Mouse (Mus musculus) forebrain, postnatal 0 days (tissue): ENCODE results near the gene Desi1. TPM values are rescaled to one million over a fixed set of nuclear protein-coding genes. Genes with fewer than 3 reads are reported as not detected.

Experiments
- ATAC-seq: fragments of 200-750 bp; cut with Nextera tagmentation; 2 replicates; pipeline ENCODE4 v1.8.0; 2017; ENCODE audit warnings: mild to moderate bottlenecking, moderate library complexity
- DNase-seq: peaks from one replicate; pipeline ENCODE4 v3.0.0-alpha.2; 2015
- H3K27ac ChIP-seq: fragments of 300-500 bp; sonication (generic); 2 replicates; pipeline ENCODE4 v1.5.1; 2014; ENCODE audit warnings: low read depth, mild to moderate bottlenecking, antibody characterized with exemption, low read length, moderate library complexity, mixed read lengths
- H3K27me3 ChIP-seq: fragments of 300-500 bp; sonication (generic); 2 replicates; pipeline ENCODE4 v1.6.1; 2014; ENCODE audit warnings: mild to moderate bottlenecking, low read length, mixed read lengths; ENCODE audit not compliant: insufficient read depth
- H3K36me3 ChIP-seq: fragments of 300-500 bp; sonication (generic); 2 replicates; pipeline ENCODE4 v1.6.1; 2014; ENCODE audit warnings: mild to moderate bottlenecking, moderate library complexity; ENCODE audit not compliant: insufficient read depth
- H3K4me1 ChIP-seq: fragments of 300-500 bp; sonication (generic); 2 replicates; pipeline ENCODE4 v1.6.1; 2014; ENCODE audit warnings: antibody characterized with exemption; ENCODE audit not compliant: insufficient read depth
- H3K4me2 ChIP-seq: fragments of 300-500 bp; sonication (generic); 2 replicates; pipeline ENCODE4 v1.6.1; 2014; ENCODE audit warnings: low read depth, mild to moderate bottlenecking, moderate library complexity
- H3K4me3 ChIP-seq: fragments of 300-500 bp; sonication (generic); 2 replicates; pipeline ENCODE4 v1.5.1; 2014; ENCODE audit warnings: low read depth, low read length, mixed read lengths
- H3K9ac ChIP-seq: fragments of 300-500 bp; sonication (generic); 2 replicates; pipeline ENCODE4 v1.6.1; 2014; ENCODE audit warnings: mild to moderate bottlenecking
- H3K9me3 ChIP-seq: fragments of 300-500 bp; sonication (generic); 2 replicates; pipeline ENCODE4 v1.6.1; 2016; ENCODE audit warnings: low read length
- CTCF ChIP-seq: sonication (generic); IDR thresholded peaks from 2 replicates; pipeline ENCODE4 v1.5.1; 2016; ENCODE audit warnings: antibody characterized with exemption, control low read depth, low read depth
- WGBS: fragments of 180-500 bp; shearing (Covaris S2); extraction: QIAGEN DNeasy Blood & Tissue Kit; methylation state at CpG from one replicate; pipeline ENCODE4 v1.1.7; 2014; 5-methylcytosine and 5-hydroxymethylcytosine counted together
- polyA plus RNA-seq: library from polyadenylated mRNA; unstranded; fragments of >200 nt; fragmentation: Nextera tagmentation; extraction: Ambion mirVana; gene quantifications from 2 replicates; pipeline ENCODE4 v1.2.1, GENCODE M21; 2015
- total RNA-seq: library from RNA; depleted of rRNA; stranded (reverse); fragments of >200 nt; gene quantifications from 2 replicates; pipeline ENCODE4 v1.2.3, GENCODE M21; 2014

Desi1 gene
- total and polyA plus RNA-seq, 2 experiments from 2014 or later, result 21.2 to 40.1 TPM

DNA sequence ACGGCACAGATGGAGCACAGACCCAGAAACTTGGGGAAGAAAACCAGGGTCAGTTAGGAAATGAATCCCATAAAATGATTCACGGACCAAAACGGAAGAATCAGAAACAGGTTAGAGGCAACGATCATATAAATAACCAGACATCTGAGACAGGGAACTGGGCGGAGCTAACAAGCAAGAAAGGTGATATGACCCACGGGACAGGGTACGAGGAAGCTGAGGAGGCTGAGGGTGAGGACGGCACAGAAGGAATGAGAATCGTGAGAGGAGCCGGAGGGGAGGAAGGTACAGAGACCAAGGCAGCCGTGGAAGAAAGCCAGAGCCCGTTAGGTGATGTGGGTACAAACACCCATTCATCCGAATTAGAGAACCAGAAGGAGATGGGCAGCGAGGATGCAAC, 30.2 kb upstream of the Desi1 start:
- ATAC-seq, result no peak
- no peaks in the 10 kb centered on the region for H3K36me3 ChIP-seq
- no peaks in the 10 kb centered on the region for H3K9me3 ChIP-seq
- H3K27me3 ChIP-seq, result peaks cover 8% of the 10 kb centered on the region
- TF ChIP-seq CTCF, result no peak
- no peaks in the 10 kb centered on the region for H3K4me1 ChIP-seq
- DNase-seq, result no peak
- no peak overlapping the region for H3K27ac ChIP-seq
- 71% methylated on average over 14 of the region's 14 CpGs for WGBS
- H3K4me3 ChIP-seq, result no peak overlapping the region
- no peak overlapping the region for H3K4me2 ChIP-seq
- no peak overlapping the region for H3K9ac ChIP-seq

- no peaks in the 10 kb centered on the region; the same call in 1 of the 2 replicates for H3K27me3 ChIP-seq
- H3K9ac ChIP-seq, result no peak within 1 kb of the TSS
- no peaks in the 10 kb centered on the region for H3K9me3 ChIP-seq
- DNase-seq (no peak), ATAC-seq (no peak)
- H3K27ac ChIP-seq, result no peak within 1 kb of the TSS
- no peak for TF ChIP-seq CTCF
- H3K36me3 ChIP-seq, result no peaks in the 10 kb centered on the region
- no peak within 1 kb of the TSS for H3K4me3 ChIP-seq
- H3K4me1 ChIP-seq, result no peaks in the 10 kb centered on the region
- WGBS, result 69% methylated on average over 1 of the region's 1 CpGs
- no peak within 1 kb of the TSS for H3K4me2 ChIP-seq
Measured at GRCm38 (mm10) chr15:82058719-82059201, 25.1 kb upstream of the Desi1 start, which contains the start of gene 4930407I10Rik. TSS of gene 4930407I10Rik (plus strand) at chr15:82059151.

DNA sequence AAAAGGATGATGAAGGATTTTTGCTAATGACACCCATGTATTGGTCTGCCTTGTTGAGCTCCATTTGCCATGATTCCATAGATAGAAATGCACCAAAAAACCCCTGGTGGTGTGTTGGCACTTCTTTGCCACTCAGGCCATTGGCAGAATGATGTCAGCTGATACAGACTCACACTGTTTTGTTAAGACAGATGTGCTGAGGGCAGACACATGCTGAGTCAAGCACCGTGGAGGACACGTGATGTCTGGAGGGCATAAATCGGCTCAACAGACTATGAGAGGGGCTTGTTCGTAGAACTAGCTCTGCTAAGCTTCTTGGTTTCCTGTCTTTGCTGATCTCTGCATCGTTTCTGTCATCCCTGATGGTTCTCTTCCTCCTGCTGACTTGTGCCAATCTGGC, 18.9 kb upstream of the Desi1 start:
- Histone ChIP-seq H3K36me3 (no peaks in the 10 kb centered on the region), H3K4me3 (no peak overlapping the region), H3K27ac (no peak overlapping the region), H3K9me3 (no peaks in the 10 kb centered on the region), H3K9ac (no peak overlapping the region), H3K27me3 (no peaks in the 10 kb centered on the region), H3K4me1 (no peaks in the 10 kb centered on the region), H3K4me2 (no peak overlapping the region)
- 74% methylated on average over 5 of the region's 5 CpGs for WGBS
- ATAC-seq (no peak), DNase-seq (no peak)
- no peak for TF ChIP-seq CTCF

DNA sequence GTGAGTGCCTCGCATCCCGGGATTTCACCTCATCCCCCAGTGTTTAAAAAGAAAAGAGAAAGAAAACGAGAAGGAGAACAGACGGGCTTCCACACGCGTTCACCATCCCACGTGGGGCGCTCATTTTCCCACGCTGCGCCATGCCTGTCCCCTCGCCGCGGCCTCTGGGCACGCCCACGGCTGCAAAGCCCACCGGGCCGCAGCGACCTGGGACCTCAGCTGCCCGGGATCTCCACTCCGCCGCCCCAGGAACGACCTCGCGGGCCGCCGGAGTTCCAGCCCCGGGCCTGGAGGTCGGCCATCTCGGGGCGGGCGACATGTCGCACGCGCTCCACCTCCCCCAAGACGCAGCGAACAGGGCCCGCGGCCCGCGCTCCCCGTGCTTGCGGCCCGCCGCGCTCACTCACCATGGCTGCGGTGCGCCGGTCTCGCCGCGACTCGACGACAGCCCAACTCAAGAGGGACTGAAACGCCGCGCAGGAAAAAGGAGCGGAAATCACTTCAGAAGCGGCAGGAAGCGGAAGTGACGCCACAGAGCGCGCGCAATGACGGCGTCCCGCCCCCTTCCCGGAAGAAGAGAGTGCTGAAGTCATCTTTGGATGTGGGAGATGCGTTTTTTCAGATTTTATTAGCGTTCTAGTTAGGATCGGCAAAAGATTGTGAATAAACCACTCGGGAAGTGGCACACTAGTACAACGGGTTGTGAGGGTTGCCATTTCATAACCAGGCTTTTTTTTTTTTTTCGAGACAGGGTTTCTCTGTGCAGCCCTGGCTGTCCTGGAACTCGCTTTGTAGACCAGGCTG, 13.6 kb upstream of the Desi1 start, which contains the start of gene Snu13:
Gene Snu13 (minus strand): TSS at position 519 of the 804 bp plus-strand sequence.
- no peaks in the 10 kb centered on the region for H3K9me3 ChIP-seq
- peaks cover 12% of the 10 kb centered on the region; the same call in 1 of the 2 replicates for H3K36me3 ChIP-seq
- no peak for TF ChIP-seq CTCF
- DNase-seq, result peak; percentile 95
- peak within 1 kb of the TSS; percentile 91 for H3K9ac ChIP-seq
- H3K27ac ChIP-seq, result peak within 1 kb of the TSS; percentile 93
- H3K27me3 ChIP-seq, result no peaks in the 10 kb centered on the region
- WGBS, result 2% methylated on average over 74 of the region's 74 CpGs
- H3K4me3 ChIP-seq, result peak within 1 kb of the TSS; percentile 98
- peak; percentile 97 for ATAC-seq
- H3K4me1 ChIP-seq, result peaks cover 8% of the 10 kb centered on the region
- H3K4me2 ChIP-seq, result peak within 1 kb of the TSS; percentile 92

GRCm38 (mm10) chr15:82046246-82046891, 12.7 kb upstream of the Desi1 start:
- peak overlapping the region; percentile 91 for H3K9ac ChIP-seq
- DNase-seq, result no peak
- H3K36me3 ChIP-seq, result peaks cover 13% of the 10 kb centered on the region; the same call in 1 of the 2 replicates
- WGBS, result 2% methylated on average over 26 of the region's 26 CpGs
- no peaks in the 10 kb centered on the region for H3K9me3 ChIP-seq
- no peak overlapping the region for H3K27ac ChIP-seq
- H3K4me1 ChIP-seq, result peaks cover 8% of the 10 kb centered on the region
- peak overlapping the region; percentile 98 for H3K4me3 ChIP-seq
- no peak for TF ChIP-seq CTCF
- H3K27me3 ChIP-seq, result no peaks in the 10 kb centered on the region
- H3K4me2 ChIP-seq, result peak overlapping the region; percentile 92
- ATAC-seq, result no peak

- no peak overlapping the region for H3K4me2 ChIP-seq
Measured at GRCm38 (mm10) chr15:82044166-82044784, 10.6 kb upstream of the Desi1 start.

More at GRCm38 (mm10) chr15:82044166-82044784, 10.6 kb upstream of the Desi1 start:
- no peak overlapping the region for H3K9ac ChIP-seq
- peak; percentile 58 for TF ChIP-seq CTCF
- DNase-seq (peak; percentile 15), ATAC-seq (no peak)
- no peak overlapping the region for H3K4me3 ChIP-seq
- H3K27ac ChIP-seq, result no peak overlapping the region
- H3K9me3 ChIP-seq, result no peaks in the 10 kb centered on the region
- H3K4me1 ChIP-seq, result peaks cover 8% of the 10 kb centered on the region
- peaks cover 26% of the 10 kb centered on the region for H3K36me3 ChIP-seq
- H3K27me3 ChIP-seq, result no peaks in the 10 kb centered on the region
- 98% methylated on average over 7 of the region's 7 CpGs for WGBS
